Mouse (Mus musculus): ENCODE data around the gene Samt1. TPM values are rescaled to one million over a fixed set of nuclear protein-coding genes. Genes with fewer than 3 reads are reported as not detected.

Samt1 gene
- total RNA-seq (2023) = not detected

DNA sequence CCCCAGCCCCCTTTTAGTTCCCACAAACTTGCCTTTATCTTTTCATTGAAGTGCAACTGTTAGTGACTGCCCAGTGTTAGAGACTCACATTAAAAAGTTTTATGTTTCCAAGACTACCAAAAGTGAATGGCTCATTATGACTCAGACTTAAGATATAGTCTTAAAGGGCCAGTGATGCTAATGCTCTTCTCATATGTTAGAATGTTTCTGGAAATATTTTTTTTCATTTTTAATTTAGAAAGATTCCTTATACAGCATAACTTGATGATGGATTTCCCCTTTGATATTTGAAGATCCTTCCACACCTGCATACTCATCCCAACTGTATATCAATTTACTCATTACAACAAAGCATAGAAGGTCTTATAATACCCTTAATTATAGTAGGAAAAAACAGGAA is at the start of gene Samt1:
Gene Samt1 (minus strand): TSS at position 101 of the 400 bp plus-strand sequence.

DNA sequence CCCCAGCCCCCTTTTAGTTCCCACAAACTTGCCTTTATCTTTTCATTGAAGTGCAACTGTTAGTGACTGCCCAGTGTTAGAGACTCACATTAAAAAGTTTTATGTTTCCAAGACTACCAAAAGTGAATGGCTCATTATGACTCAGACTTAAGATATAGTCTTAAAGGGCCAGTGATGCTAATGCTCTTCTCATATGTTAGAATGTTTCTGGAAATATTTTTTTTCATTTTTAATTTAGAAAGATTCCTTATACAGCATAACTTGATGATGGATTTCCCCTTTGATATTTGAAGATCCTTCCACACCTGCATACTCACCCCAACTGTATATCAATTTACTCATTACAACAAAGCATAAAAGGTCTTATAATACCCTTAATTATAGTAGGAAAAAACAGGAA is 42.5 kb upstream of the Samt1 start, which contains the start of gene Gm10057:
Gene Gm10057 (minus strand): TSS at position 101 of the 400 bp plus-strand sequence.

DNA sequence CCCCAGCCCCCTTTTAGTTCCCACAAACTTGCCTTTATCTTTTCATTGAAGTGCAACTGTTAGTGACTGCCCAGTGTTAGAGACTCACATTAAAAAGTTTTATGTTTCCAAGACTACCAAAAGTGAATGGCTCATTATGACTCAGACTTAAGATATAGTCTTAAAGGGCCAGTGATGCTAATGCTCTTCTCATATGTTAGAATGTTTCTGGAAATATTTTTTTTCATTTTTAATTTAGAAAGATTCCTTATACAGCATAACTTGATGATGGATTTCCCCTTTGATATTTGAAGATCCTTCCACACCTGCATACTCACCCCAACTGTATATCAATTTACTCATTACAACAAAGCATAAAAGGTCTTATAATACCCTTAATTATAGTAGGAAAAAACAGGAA is 21.3 kb upstream of the Samt1 start, which contains the start of gene 4921511M17Rik:
Gene 4921511M17Rik (minus strand): TSS at position 101 of the 400 bp plus-strand sequence.

Other genes starting within 250 kb of the Samt1 start
- gene Spin2c, start 180.4 kb downstream of the Samt1 start, total RNA-seq (2023) = not detected
- not detected for gene 4921511M17Rik, start 21.2 kb upstream of the Samt1 start, total RNA-seq (2023)
- gene Gm10057, start 42.4 kb upstream of the Samt1 start, total RNA-seq (2023) = not detected
- gene Gm15140, start 108.0 kb upstream of the Samt1 start, total RNA-seq (2023) = not detected